Mouse (Mus musculus) midbrain, postnatal 0 days (tissue): ENCODE data around the gene Nup98. TPM values are rescaled to one million over a fixed set of nuclear protein-coding genes. Genes with fewer than 3 reads are reported as not detected.

Experiments
- ATAC-seq: fragments of 200-750 bp; cut with Nextera tagmentation; 2 replicates; pipeline ENCODE4 v1.8.0; 2017; ENCODE audit warnings: moderate number of reproducible peaks, mild to moderate bottlenecking, moderate TSS enrichment, moderate library complexity; ENCODE audit not compliant: low FRiP score
- DNase-seq: peaks from one replicate; pipeline ENCODE4 v3.0.0-alpha.2; 2015; ENCODE audit warnings: low spot score
- H3K27ac ChIP-seq: fragments of 300-500 bp; sonication (generic); 2 replicates; pipeline ENCODE4 v1.5.1; 2014; ENCODE audit warnings: low read depth, mild to moderate bottlenecking, low read length, mixed read lengths
- H3K27me3 ChIP-seq: fragments of 300-500 bp; sonication (generic); 2 replicates; pipeline ENCODE4 v1.6.1; 2014; ENCODE audit warnings: low read length, control low read depth, mixed read lengths; ENCODE audit not compliant: insufficient read depth
- H3K36me3 ChIP-seq: fragments of 300-500 bp; sonication (generic); 2 replicates; pipeline ENCODE4 v1.6.1; 2014; ENCODE audit warnings: low read length, control low read depth, mixed read lengths; ENCODE audit not compliant: insufficient read depth
- H3K4me1 ChIP-seq: fragments of 300-500 bp; sonication (generic); 2 replicates; pipeline ENCODE4 v1.6.1; 2014; ENCODE audit warnings: mild to moderate bottlenecking, control low read depth, antibody characterized with exemption, low read length, mixed read lengths; ENCODE audit not compliant: insufficient read depth
- H3K4me2 ChIP-seq: fragments of 300-500 bp; sonication (generic); 2 replicates; pipeline ENCODE4 v1.6.1; 2014; ENCODE audit warnings: low read depth, mild to moderate bottlenecking, low read length, mixed read lengths; ENCODE audit not compliant: poor library complexity, severe bottlenecking
- H3K4me3 ChIP-seq: fragments of 300-500 bp; sonication (generic); 2 replicates; pipeline ENCODE4 v1.5.1; 2014; ENCODE audit warnings: low read depth, mild to moderate bottlenecking, low read length, moderate library complexity
- H3K9ac ChIP-seq: fragments of 300-500 bp; sonication (generic); replicated peaks from 2 replicates; pipeline ENCODE4 v1.6.1; 2014; ENCODE audit warnings: mild to moderate bottlenecking, low read length, moderate library complexity, mixed read lengths; ENCODE audit not compliant: poor library complexity, severe bottlenecking
- H3K9me3 ChIP-seq: fragments of 300-500 bp; sonication (generic); 2 replicates; pipeline ENCODE4 v1.6.1; 2016; ENCODE audit warnings: low read length, control low read depth
- CTCF ChIP-seq: IDR thresholded peaks from 2 replicates; pipeline ENCODE4 v1.5.1; 2016; ENCODE audit warnings: antibody characterized with exemption, mild to moderate bottlenecking
- WGBS: fragments of 180-500 bp; shearing (Covaris S2); extraction: QIAGEN DNeasy Blood & Tissue Kit; methylation state at CpG from one replicate; pipeline ENCODE4 v1.1.7; 2014; 5-methylcytosine and 5-hydroxymethylcytosine counted together
- polyA plus RNA-seq: library from polyadenylated mRNA; unstranded; fragments of >200 nt; fragmentation: Nextera tagmentation; extraction: Ambion mirVana; gene quantifications from 2 replicates; pipeline ENCODE4 v1.2.1, GENCODE M21; 2015
- total RNA-seq: library from RNA; depleted of rRNA; stranded (reverse); fragments of >200 nt; gene quantifications from 2 replicates; pipeline ENCODE4 v1.2.3, GENCODE M21; 2014

Nup98 gene
- total and polyA plus RNA-seq, 2 experiments from 2014 or later, result 10.2 to 36.3 TPM

- WGBS, result 95% methylated on average over 3 of the region's 3 CpGs
- Histone ChIP-seq H3K4me1 (no peaks in the 10 kb centered on the region), H3K9ac (no peak overlapping the region), H3K9me3 (no peaks in the 10 kb centered on the region), H3K36me3 (peaks cover 41% of the 10 kb centered on the region), H3K4me3 (no peak overlapping the region), H3K4me2 (no peak overlapping the region), H3K27me3 (no peaks in the 10 kb centered on the region), H3K27ac (no peak overlapping the region)
- ATAC-seq, result no peak
- DNase-seq, result no peak
- TF ChIP-seq CTCF, result no peak
Measured at GRCm38 (mm10) chr7:102183849-102184248, 26.1 kb downstream of the Nup98 start.

DNA sequence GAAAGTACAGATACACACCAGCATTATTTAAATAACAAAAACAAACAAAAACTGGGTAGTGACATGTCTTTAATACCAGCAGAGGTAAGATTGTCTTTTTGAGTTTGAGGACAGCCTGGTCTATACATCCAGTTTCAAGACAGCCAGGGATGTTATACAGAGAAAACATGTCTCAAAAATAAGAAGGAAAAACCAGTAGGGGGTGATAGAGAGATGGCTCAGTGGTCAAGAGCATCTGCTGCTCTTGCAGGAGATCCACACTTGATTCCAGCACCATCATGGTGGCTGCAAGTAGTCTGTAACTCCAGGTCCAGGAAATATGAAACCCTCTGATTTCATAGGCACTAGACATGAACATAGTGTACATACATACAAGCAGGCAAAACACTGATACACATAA is 39.7 kb downstream of the Nup98 start:
- no peak overlapping the region for H3K4me3 ChIP-seq
- H3K9me3 ChIP-seq, result no peaks in the 10 kb centered on the region
- ATAC-seq (no peak), DNase-seq (no peak)
- no peak overlapping the region for H3K4me2 ChIP-seq
- H3K4me1 ChIP-seq, result no peaks in the 10 kb centered on the region
- no peaks in the 10 kb centered on the region for H3K36me3 ChIP-seq
- H3K9ac ChIP-seq, result no peak overlapping the region
- TF ChIP-seq CTCF, result peak; percentile 25
- no peak overlapping the region for H3K27ac ChIP-seq
- no peaks in the 10 kb centered on the region for H3K27me3 ChIP-seq

- no peak overlapping the region for H3K4me3 ChIP-seq
- no peak overlapping the region for H3K9ac ChIP-seq
- no peak for DNase-seq
- no peak for ATAC-seq
- no peaks in the 10 kb centered on the region for H3K4me1 ChIP-seq
- peaks cover 25% of the 10 kb centered on the region for H3K36me3 ChIP-seq
- no peaks in the 10 kb centered on the region for H3K9me3 ChIP-seq
- WGBS, result 96% methylated on average over 5 of the region's 5 CpGs
- H3K27ac ChIP-seq, result no peak overlapping the region
- TF ChIP-seq CTCF, result no peak
- H3K27me3 ChIP-seq, result no peaks in the 10 kb centered on the region
- H3K4me2 ChIP-seq, result no peak overlapping the region
Measured at GRCm38 (mm10) chr7:102153691-102154090, 56.3 kb downstream of the Nup98 start.

DNA sequence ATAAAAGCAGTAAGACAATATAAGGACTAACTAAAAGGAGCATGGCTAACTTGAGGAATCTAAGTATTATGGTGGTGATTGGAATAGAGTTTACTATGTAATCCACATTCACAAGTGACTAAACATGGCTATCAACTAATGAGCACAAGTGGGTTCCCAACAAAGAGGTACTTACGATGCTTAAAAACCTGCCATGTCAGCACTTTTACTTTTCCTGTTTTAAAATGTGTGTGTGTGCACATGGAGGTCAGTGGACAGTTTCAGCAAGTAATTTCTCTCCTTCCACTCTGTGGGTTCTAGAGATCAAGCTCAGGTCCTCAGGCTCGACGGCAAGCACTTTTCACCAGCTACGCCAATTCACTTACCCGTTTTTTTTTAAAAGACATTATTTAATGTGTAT is 72.1 kb downstream of the Nup98 start:
- no peak for TF ChIP-seq CTCF
- Histone ChIP-seq H3K4me3 (no peak overlapping the region), H3K9me3 (no peaks in the 10 kb centered on the region), H3K4me1 (no peaks in the 10 kb centered on the region), H3K27me3 (no peaks in the 10 kb centered on the region), H3K27ac (no peak overlapping the region), H3K36me3 (peaks cover 42% of the 10 kb centered on the region), H3K4me2 (no peak overlapping the region), H3K9ac (no peak overlapping the region)
- DNase-seq (no peak), ATAC-seq (no peak)
- 97% methylated on average over 5 of the region's 5 CpGs for WGBS

- peak; percentile 17 for DNase-seq
- Histone ChIP-seq H3K4me2 (no peak overlapping the region), H3K27ac (no peak overlapping the region), H3K4me3 (no peak overlapping the region), H3K36me3 (peaks cover 45% of the 10 kb centered on the region), H3K9ac (no peak overlapping the region), H3K9me3 (no peaks in the 10 kb centered on the region), H3K27me3 (no peaks in the 10 kb centered on the region), H3K4me1 (no peaks in the 10 kb centered on the region)
- peak; percentile 65 for TF ChIP-seq CTCF
- 91% methylated on average over 1 of the region's 1 CpGs for WGBS
- no peak for ATAC-seq
Measured at GRCm38 (mm10) chr7:102137464-102137863, 72.5 kb downstream of the Nup98 start.

- no peak overlapping the region for H3K9ac ChIP-seq
- H3K27ac ChIP-seq, result no peak overlapping the region
- WGBS, result 90% methylated on average over 4 of the region's 4 CpGs
- no peak for TF ChIP-seq CTCF
- no peak overlapping the region for H3K4me2 ChIP-seq
- no peaks in the 10 kb centered on the region for H3K9me3 ChIP-seq
- DNase-seq (no peak), ATAC-seq (no peak)
- H3K4me1 ChIP-seq, result no peaks in the 10 kb centered on the region
- H3K36me3 ChIP-seq, result peaks cover 53% of the 10 kb centered on the region
- H3K4me3 ChIP-seq, result no peak overlapping the region
- H3K27me3 ChIP-seq, result no peaks in the 10 kb centered on the region
Measured at GRCm38 (mm10) chr7:102132395-102132794, 77.6 kb downstream of the Nup98 start.

DNA sequence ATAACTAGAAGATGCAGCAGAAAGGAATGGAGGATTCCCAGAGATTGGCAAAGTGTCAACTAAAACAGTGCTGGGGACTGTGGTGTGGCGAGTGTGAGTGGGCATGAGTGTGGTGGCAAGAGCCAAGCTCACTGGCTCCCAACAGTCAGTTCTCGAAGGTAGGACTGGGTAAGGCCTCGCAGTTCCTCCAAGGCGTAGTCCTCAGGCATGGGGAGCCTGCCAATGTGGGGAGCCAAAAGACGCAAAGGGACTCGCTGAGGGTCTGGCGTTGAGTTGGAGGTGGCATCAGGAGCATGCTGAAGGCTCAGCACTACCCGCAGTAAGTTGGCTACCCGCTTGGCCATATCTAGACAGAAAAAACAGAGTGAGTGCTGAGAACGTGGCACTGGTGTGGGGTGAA is 89.7 kb downstream of the Nup98 start:
- no peaks in the 10 kb centered on the region for H3K9me3 ChIP-seq
- H3K4me3 ChIP-seq, result no peak overlapping the region
- no peak overlapping the region for H3K27ac ChIP-seq
- peaks cover 61% of the 10 kb centered on the region for H3K36me3 ChIP-seq
- H3K4me2 ChIP-seq, result no peak overlapping the region
- no peak for TF ChIP-seq CTCF
- no peak for ATAC-seq
- no peak overlapping the region for H3K9ac ChIP-seq
- WGBS, result 94% methylated on average over 10 of the region's 10 CpGs
- DNase-seq, result no peak
- H3K4me1 ChIP-seq, result no peaks in the 10 kb centered on the region
- H3K27me3 ChIP-seq, result no peaks in the 10 kb centered on the region
